Mouse (Mus musculus): ENCODE measurements around the gene Rpl3.

- TF ChIP-seq CTCF (IDR thresholded peaks at IDR 0.05; ENCODE audit: low read depth, low read length), result no peak
- no peak for TF ChIP-seq GATA1 (IDR thresholded peaks at IDR 0.05; ENCODE audit: borderline replicate concordance, low read length)
- TF ChIP-seq TAL1 (conservative IDR thresholded peaks at IDR 0.05; ENCODE audit: low read depth, low read length), result no peak
- TF ChIP-seq POLR2AphosphoS5 (IDR thresholded peaks at IDR 0.05; ENCODE audit: insufficient replicate concordance, low read depth, low read length), result no peak
Observed at GRCm38 (mm10) chr15:80028862-80029261, 62.8 kb downstream of the Rpl3 start.
